Mouse (Mus musculus): ENCODE measurements around the gene Dgkh. TPM values are rescaled to one million over a fixed set of nuclear protein-coding genes. Genes with fewer than 3 reads are reported as not detected.
A peak's percentile ranks its signal among the peaks of the same experiment; 100 is the strongest.

Gene Dgkh
- polyA plus RNA-seq, 1 experiment from 2014 or later: 4.6 TPM

DNA sequence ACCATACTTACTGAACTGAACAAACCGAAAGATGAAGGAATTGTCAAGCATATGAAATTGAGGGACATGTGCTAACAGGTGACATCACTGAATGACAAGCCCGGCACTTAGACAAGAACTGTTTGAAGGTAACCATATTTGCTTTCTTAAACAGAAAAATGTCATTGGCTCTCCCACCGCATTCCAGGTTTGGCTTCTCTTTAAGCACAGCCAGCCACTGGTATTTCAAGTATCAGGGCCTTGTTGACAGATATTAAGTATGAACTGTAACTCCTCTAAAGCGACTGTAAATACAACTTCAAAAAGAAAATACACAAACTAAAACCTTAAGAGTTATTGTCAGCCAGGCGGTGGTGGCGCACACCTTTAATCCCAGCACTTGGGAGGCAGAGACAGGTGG, 200.2 kb downstream of the Dgkh start:
- peak; percentile 27 for ATAC-seq
- peak; percentile 76 for DNase-seq (ENCODE audit: low spot score)
- 0 out of 2 replicates have a peak overlapping the region, but pooled peaks have one; percentile 34 for H3K27ac ChIP-seq (ENCODE audit: low read length)
- H3K4me2 ChIP-seq (replicated peaks; ENCODE audit: low read depth, low read length): no peak overlapping the region
- H3K9ac ChIP-seq (replicated peaks; ENCODE audit: low read depth): no peak overlapping the region
- H3K4me1 ChIP-seq (ENCODE audit: insufficient read depth, low read depth, low read length): peaks cover 23% of the 10 kb centered on the region; the same call in 1 of the 2 replicates
- no peaks in the 10 kb centered on the region for H3K36me3 ChIP-seq (ENCODE audit: insufficient read depth, low read length)
- H3K4me3 ChIP-seq (ENCODE audit: low read depth, low read length): no peak overlapping the region
- 54% methylated on average over 6 of the region's 6 CpGs for WGBS
- TF ChIP-seq EP300 (IDR thresholded peaks at IDR 0.05) (peak; percentile 86), CTCF (IDR thresholded peaks at IDR 0.05) (no peak)
- no peaks in the 10 kb centered on the region for H3K9me3 ChIP-seq (ENCODE audit: low read length)
- no peaks in the 10 kb centered on the region for H3K27me3 ChIP-seq (replicated peaks; ENCODE audit: insufficient read depth, low read length)

GRCm38 (mm10) chr14:78530256-78530655, 202.3 kb downstream of the Dgkh start:
- DNase-seq (ENCODE audit: low spot score): no peak
- ATAC-seq: no peak
- Histone ChIP-seq H3K4me3 (ENCODE audit: low read depth, low read length) (no peak overlapping the region), H3K36me3 (ENCODE audit: insufficient read depth, low read length) (no peaks in the 10 kb centered on the region), H3K27me3 (replicated peaks; ENCODE audit: insufficient read depth, low read length) (no peaks in the 10 kb centered on the region), H3K9ac (replicated peaks; ENCODE audit: low read depth) (no peak overlapping the region), H3K27ac (ENCODE audit: low read length) (no peak overlapping the region), H3K4me1 (ENCODE audit: insufficient read depth, low read depth, low read length) (peaks cover 25% of the 10 kb centered on the region; the same call in 1 of the 2 replicates), H3K4me2 (replicated peaks; ENCODE audit: low read depth, low read length) (no peak overlapping the region), H3K9me3 (ENCODE audit: low read length) (no peaks in the 10 kb centered on the region)
- 82% methylated on average over 3 of the region's 3 CpGs for WGBS
- TF ChIP-seq CTCF (IDR thresholded peaks at IDR 0.05) (no peak), EP300 (IDR thresholded peaks at IDR 0.05) (no peak)

DNA sequence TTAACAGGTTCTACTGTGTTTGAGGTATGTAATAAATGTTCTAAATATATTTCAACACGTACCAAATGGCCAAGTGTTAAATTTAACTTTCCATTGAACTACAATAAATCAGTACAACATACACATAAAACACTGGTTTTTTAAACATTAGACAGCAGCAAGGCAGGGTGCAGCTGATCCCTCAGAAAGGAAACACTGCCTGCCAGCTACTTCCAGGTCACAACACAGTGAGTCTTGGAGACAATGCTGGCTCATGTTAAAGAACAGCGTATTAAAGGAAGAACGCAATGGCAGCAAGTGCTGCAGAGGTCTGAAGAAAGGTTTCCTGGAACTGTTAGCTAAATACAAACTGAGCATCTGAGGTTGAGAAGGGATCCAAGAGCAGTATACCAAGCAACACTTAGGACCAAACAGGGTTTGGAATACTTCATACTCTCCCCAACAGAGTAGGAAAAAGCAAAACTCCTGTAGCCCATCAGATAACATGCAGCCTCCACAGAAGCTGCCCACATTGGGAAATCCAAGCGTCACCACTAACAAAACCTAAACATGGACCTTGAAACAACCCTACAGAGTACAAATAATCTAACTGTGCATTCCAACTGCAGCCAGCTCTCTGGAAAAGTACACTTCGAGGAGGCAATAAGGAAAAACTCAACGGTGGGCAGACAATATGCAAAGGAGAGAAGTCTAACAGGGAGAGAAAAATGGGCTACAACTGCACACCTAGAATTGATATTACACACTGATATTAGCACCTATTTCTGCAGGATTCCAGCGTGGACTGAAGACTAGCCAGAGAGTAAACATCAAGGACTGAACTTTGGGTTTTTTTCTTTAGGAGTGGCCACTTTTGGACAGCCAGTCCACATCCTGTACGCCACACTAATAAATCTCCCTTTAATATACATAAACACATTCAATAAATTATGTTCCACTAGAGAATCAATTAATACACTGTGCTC, 203.8 kb downstream of the Dgkh start:
- peak; percentile 40 for DNase-seq (ENCODE audit: low spot score)
- 19% methylated on average over 8 of the region's 8 CpGs for whole genome bisulfite sequencing
- Histone ChIP-seq H3K9ac (replicated peaks; ENCODE audit: low read depth) (no peak overlapping the region), H3K27me3 (replicated peaks; ENCODE audit: insufficient read depth, low read length) (no peaks in the 10 kb centered on the region), H3K4me1 (ENCODE audit: insufficient read depth, low read depth, low read length) (peaks cover 25% of the 10 kb centered on the region; the same call in 1 of the 2 replicates), H3K4me2 (replicated peaks; ENCODE audit: low read depth, low read length) (no peak overlapping the region), H3K4me3 (ENCODE audit: low read depth, low read length) (no peak overlapping the region), H3K36me3 (ENCODE audit: insufficient read depth, low read length) (no peaks in the 10 kb centered on the region), H3K27ac (ENCODE audit: low read length) (peak overlapping the region; percentile 45; the same call in 1 of the 2 replicates), H3K9me3 (ENCODE audit: low read length) (no peaks in the 10 kb centered on the region)
- TF ChIP-seq CTCF (IDR thresholded peaks at IDR 0.05) (no peak), EP300 (IDR thresholded peaks at IDR 0.05) (no peak)
- peak; percentile 29; the same call in 1 of the 2 replicates for ATAC-seq

- peaks cover 22% of the 10 kb centered on the region; the same call in 1 of the 2 replicates for H3K4me1 ChIP-seq (ENCODE audit: insufficient read depth, low read depth, low read length)
- ATAC-seq: no peak
- TF ChIP-seq CTCF (IDR thresholded peaks at IDR 0.05) (no peak), EP300 (IDR thresholded peaks at IDR 0.05) (no peak)
- 72% methylated on average over 6 of the region's 6 CpGs for WGBS
- no peaks in the 10 kb centered on the region for H3K9me3 ChIP-seq (ENCODE audit: low read length)
- DNase-seq (ENCODE audit: low spot score): no peak
- H3K9ac ChIP-seq (replicated peaks; ENCODE audit: low read depth): no peak overlapping the region
- H3K27ac ChIP-seq (ENCODE audit: low read length): no peak overlapping the region
- no peak overlapping the region for H3K4me2 ChIP-seq (replicated peaks; ENCODE audit: low read depth, low read length)
- H3K36me3 ChIP-seq (ENCODE audit: insufficient read depth, low read length): no peaks in the 10 kb centered on the region
- no peak overlapping the region for H3K4me3 ChIP-seq (ENCODE audit: low read depth, low read length)
- no peaks in the 10 kb centered on the region for H3K27me3 ChIP-seq (replicated peaks; ENCODE audit: insufficient read depth, low read length)
Measured at GRCm38 (mm10) chr14:78526907-78527306, 205.7 kb downstream of the Dgkh start.

DNA sequence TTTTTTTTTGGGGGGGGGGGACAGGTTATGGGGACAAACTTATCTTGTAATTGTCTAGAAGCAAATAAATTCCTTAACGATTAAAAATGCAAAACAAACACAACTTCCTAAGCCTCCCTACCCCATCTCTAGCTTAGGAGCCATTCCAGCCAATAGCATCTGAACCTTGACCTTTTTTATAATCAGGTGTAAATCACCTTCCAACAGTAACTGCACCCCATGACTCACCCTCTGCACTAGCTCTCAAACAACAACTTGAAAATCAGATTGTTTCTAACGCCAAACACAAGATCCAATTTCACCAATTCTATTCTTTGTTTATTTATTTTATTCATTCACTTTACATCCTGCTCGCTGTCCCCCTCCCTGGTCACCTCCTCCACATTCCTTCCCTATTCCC, 206.1 kb downstream of the Dgkh start:
- H3K4me3 ChIP-seq (ENCODE audit: low read depth, low read length): no peak overlapping the region
- H3K9ac ChIP-seq (replicated peaks; ENCODE audit: low read depth): no peak overlapping the region
- no peak overlapping the region for H3K4me2 ChIP-seq (replicated peaks; ENCODE audit: low read depth, low read length)
- DNase-seq (ENCODE audit: low spot score) (no peak), ATAC-seq (no peak)
- H3K27me3 ChIP-seq (replicated peaks; ENCODE audit: insufficient read depth, low read length): no peaks in the 10 kb centered on the region
- WGBS: 39% methylated on average over 3 of the region's 3 CpGs
- no peak overlapping the region for H3K27ac ChIP-seq (ENCODE audit: low read length)
- H3K4me1 ChIP-seq (ENCODE audit: insufficient read depth, low read depth, low read length): peaks cover 22% of the 10 kb centered on the region; the same call in 1 of the 2 replicates
- no peaks in the 10 kb centered on the region for H3K9me3 ChIP-seq (ENCODE audit: low read length)
- no peaks in the 10 kb centered on the region for H3K36me3 ChIP-seq (ENCODE audit: insufficient read depth, low read length)
- TF ChIP-seq EP300 (IDR thresholded peaks at IDR 0.05): no peak
- TF ChIP-seq CTCF (IDR thresholded peaks at IDR 0.05): no peak

DNA sequence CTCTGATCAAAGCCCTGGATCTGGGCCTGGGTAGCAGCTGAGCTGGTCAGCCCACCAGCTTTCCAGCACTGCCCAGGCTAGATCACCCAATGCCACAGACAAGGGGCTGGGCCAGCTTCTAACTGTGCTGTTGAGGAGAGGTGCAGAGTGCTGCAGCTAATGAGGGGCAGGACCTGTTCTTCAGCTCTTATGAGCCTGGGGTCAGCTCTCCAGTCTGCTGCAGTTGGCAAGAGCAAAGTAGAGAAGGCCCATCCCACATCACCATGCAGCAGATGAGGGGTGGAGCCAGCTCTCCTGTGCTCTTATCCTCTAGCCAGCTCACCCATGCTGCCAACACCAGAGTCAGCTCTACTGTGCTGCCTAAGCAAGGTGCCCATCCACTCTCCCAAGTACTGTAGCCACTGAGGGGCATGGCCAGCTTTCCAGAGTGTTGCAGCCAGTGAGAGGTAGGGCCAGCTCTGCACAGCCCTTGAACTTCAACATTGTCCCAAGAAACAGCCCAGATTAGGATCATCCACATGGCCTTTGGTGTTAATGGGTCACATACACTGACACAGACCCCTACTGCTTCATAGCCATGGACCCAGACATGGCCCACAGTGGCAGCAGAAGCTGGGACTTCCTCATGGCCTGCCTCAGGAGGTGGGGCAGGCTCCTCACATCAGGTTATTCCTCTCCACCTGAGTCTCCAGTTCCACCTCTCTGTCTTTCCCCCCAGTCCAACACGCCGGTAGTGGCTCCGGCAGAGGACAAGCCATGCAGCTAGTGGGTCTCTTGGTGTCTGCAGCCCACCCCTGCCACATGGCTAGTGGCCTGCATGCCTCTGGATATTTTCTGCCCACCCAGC, 206.7 kb downstream of the Dgkh start:
- no peaks in the 10 kb centered on the region for H3K36me3 ChIP-seq (ENCODE audit: insufficient read depth, low read length)
- 93% methylated on average over 3 of the region's 3 CpGs for WGBS
- TF ChIP-seq CTCF (IDR thresholded peaks at IDR 0.05) (no peak), EP300 (IDR thresholded peaks at IDR 0.05) (no peak)
- ATAC-seq (0 out of 2 replicates have a peak, but pooled peaks have one; percentile 19), DNase-seq (ENCODE audit: low spot score) (no peak)
- H3K9me3 ChIP-seq (ENCODE audit: low read length): no peaks in the 10 kb centered on the region
- H3K27me3 ChIP-seq (replicated peaks; ENCODE audit: insufficient read depth, low read length): no peaks in the 10 kb centered on the region
- no peak overlapping the region for H3K9ac ChIP-seq (replicated peaks; ENCODE audit: low read depth)
- H3K4me2 ChIP-seq (replicated peaks; ENCODE audit: low read depth, low read length): no peak overlapping the region
- H3K4me3 ChIP-seq (ENCODE audit: low read depth, low read length): no peak overlapping the region
- no peak overlapping the region for H3K27ac ChIP-seq (ENCODE audit: low read length)
- peaks cover 22% of the 10 kb centered on the region; the same call in 1 of the 2 replicates for H3K4me1 ChIP-seq (ENCODE audit: insufficient read depth, low read depth, low read length)

All from lung, postnatal 0 days (tissue).